Mouse (Mus musculus) hindbrain, embryonic 13.5 days (tissue): ENCODE results near the gene Nav3. TPM values are rescaled to one million over a fixed set of nuclear protein-coding genes. Genes with fewer than 3 reads are reported as not detected.

ENCODE experiments used
- ATAC-seq: fragments of 200-750 bp; cut with Nextera tagmentation; 2 replicates; pipeline ENCODE4 v1.8.0; 2017; ENCODE audit warnings: moderate TSS enrichment; ENCODE audit not compliant: low FRiP score
- H3K27ac ChIP-seq: fragments of 300-500 bp; sonication (generic); 2 replicates; pipeline ENCODE4 v1.5.1; 2015; ENCODE audit warnings: inconsistent platforms, mild to moderate bottlenecking, moderate library complexity
- H3K27me3 ChIP-seq: fragments of 300-500 bp; sonication (generic); 2 replicates; pipeline ENCODE4 v1.6.1; 2015; ENCODE audit warnings: mild to moderate bottlenecking, inconsistent platforms
- H3K36me3 ChIP-seq: fragments of 300-500 bp; sonication (generic); 2 replicates; pipeline ENCODE4 v1.6.1; 2015; ENCODE audit warnings: mild to moderate bottlenecking, inconsistent platforms
- H3K4me1 ChIP-seq: fragments of 300-500 bp; sonication (generic); replicated peaks from 2 replicates; pipeline ENCODE4 v1.6.1; 2015; ENCODE audit warnings: inconsistent platforms
- H3K4me2 ChIP-seq: fragments of 300-500 bp; sonication (generic); 2 replicates; pipeline ENCODE4 v1.6.1; 2015; ENCODE audit warnings: inconsistent platforms, mild to moderate bottlenecking, moderate library complexity
- H3K4me3 ChIP-seq: fragments of 300-500 bp; sonication (generic); 2 replicates; pipeline ENCODE4 v1.5.1; 2015; ENCODE audit warnings: mild to moderate bottlenecking, inconsistent platforms
- H3K9ac ChIP-seq: fragments of 300-500 bp; sonication (generic); 2 replicates; pipeline ENCODE4 v1.6.1; 2015; ENCODE audit warnings: mild to moderate bottlenecking, inconsistent platforms
- H3K9me3 ChIP-seq: fragments of 300-500 bp; sonication (generic); 2 replicates; pipeline ENCODE4 v1.6.1; 2016; ENCODE audit warnings: inconsistent platforms
- WGBS: fragments of 180-500 bp; shearing (Covaris S2); methylation state at CpG from one replicate; pipeline ENCODE4 v1.1.7; 2015; 5-methylcytosine and 5-hydroxymethylcytosine counted together
- polyA plus RNA-seq: library from polyadenylated mRNA; unstranded; fragments of >200 nt; fragmentation: Nextera tagmentation; extraction: Ambion mirVana; gene quantifications from 2 replicates; pipeline ENCODE4 v1.2.1, GENCODE M21; 2015

Gene Nav3
- polyA plus RNA-seq, 1 experiment from 2014 or later = 22.7 TPM

- Histone ChIP-seq H3K36me3 (no peaks in the 10 kb centered on the region), H3K4me1 (0 out of 2 replicates have a peak, but pooled peaks cover 3% of the 10 kb centered on the region), H3K27me3 (no peaks in the 10 kb centered on the region), H3K27ac (peak overlapping the region; percentile 66), H3K9me3 (no peaks in the 10 kb centered on the region), H3K4me2 (no peak overlapping the region), H3K4me3 (no peak overlapping the region), H3K9ac (no peak overlapping the region)
- 69% methylated on average over 17 of the region's 17 CpGs for WGBS
- ATAC-seq = no peak; the same call in 1 of the 2 replicates
Observed at GRCm38 (mm10) chr10:109758921-109759600, 696.9 kb downstream of the Nav3 start.

GRCm38 (mm10) chr10:109746901-109747300 is 709.1 kb downstream of the Nav3 start:
- Histone ChIP-seq H3K4me2 (no peak overlapping the region), H3K27ac (no peak overlapping the region), H3K4me3 (no peak overlapping the region), H3K9ac (no peak overlapping the region), H3K9me3 (peaks cover 13% of the 10 kb centered on the region; the same call in 1 of the 2 replicates), H3K27me3 (no peaks in the 10 kb centered on the region), H3K4me1 (no peaks in the 10 kb centered on the region), H3K36me3 (peaks cover 31% of the 10 kb centered on the region)
- no peak for ATAC-seq
- WGBS = 57% methylated on average over 3 of the region's 3 CpGs

DNA sequence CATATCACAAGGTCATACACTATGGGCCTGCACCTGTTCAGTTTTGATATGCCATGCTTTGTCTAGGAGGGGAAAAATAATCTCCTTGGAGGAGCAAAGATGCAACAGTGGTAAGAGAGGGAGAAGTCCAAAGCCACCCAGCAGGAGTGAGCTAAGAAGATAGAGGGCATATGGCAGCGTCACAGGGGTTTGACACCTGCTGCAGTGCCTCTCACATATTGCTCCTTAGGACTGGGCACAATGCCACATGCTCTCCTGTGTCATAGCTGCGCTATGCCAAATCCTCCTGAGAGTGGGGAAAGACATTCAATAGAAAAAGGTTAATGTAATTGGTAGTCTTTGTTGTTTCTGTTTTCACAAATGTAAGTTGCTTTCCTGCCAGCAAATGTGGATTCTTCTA is 714.3 kb downstream of the Nav3 start:
- Histone ChIP-seq H3K36me3 (peaks cover 27% of the 10 kb centered on the region), H3K4me2 (no peak overlapping the region), H3K4me1 (0 out of 2 replicates have a peak, but pooled peaks cover 4% of the 10 kb centered on the region), H3K9me3 (peaks cover 13% of the 10 kb centered on the region; the same call in 1 of the 2 replicates), H3K9ac (no peak overlapping the region), H3K4me3 (no peak overlapping the region), H3K27ac (no peak overlapping the region), H3K27me3 (no peaks in the 10 kb centered on the region)
- WGBS = 44% methylated on average over 2 of the region's 2 CpGs
- no peak for ATAC-seq

- ATAC-seq = no peak
- Histone ChIP-seq H3K27me3 (no peaks in the 10 kb centered on the region), H3K36me3 (peaks cover 16% of the 10 kb centered on the region), H3K4me3 (no peak overlapping the region), H3K9ac (no peak overlapping the region), H3K9me3 (peaks cover 13% of the 10 kb centered on the region; the same call in 1 of the 2 replicates), H3K4me1 (0 out of 2 replicates have a peak, but pooled peaks cover 4% of the 10 kb centered on the region), H3K27ac (peak overlapping the region; percentile 48; the same call in 1 of the 2 replicates), H3K4me2 (no peak overlapping the region)
- 32% methylated on average over 3 of the region's 3 CpGs for WGBS
Observed at GRCm38 (mm10) chr10:109740326-109740725, 715.7 kb downstream of the Nav3 start.

DNA sequence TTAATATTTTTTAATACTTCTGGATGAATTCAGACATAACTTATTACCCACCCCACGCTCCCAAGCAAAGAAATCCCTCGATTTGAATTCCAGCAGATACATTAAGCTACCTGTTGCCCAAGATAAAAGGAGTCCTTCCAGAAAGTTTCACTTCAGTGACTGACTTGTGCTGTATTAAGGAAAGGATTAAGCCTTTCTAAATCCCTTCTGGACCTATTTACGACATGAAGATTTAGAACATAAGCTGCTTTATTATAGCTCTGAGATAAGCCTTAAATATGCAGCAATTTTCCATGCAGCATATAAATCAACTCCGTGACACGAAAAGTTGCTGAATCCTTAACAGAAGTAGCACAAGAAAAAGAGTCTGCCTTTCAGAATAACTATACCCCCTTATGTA is 732.4 kb downstream of the Nav3 start:
- no peak for ATAC-seq
- Histone ChIP-seq H3K27ac (no peak overlapping the region), H3K4me3 (no peak overlapping the region), H3K36me3 (peaks cover 3% of the 10 kb centered on the region; the same call in 1 of the 2 replicates), H3K9me3 (no peaks in the 10 kb centered on the region), H3K27me3 (no peaks in the 10 kb centered on the region), H3K4me2 (no peak overlapping the region), H3K9ac (no peak overlapping the region), H3K4me1 (no peaks in the 10 kb centered on the region)
- 88% methylated on average over 5 of the region's 5 CpGs for WGBS

DNA sequence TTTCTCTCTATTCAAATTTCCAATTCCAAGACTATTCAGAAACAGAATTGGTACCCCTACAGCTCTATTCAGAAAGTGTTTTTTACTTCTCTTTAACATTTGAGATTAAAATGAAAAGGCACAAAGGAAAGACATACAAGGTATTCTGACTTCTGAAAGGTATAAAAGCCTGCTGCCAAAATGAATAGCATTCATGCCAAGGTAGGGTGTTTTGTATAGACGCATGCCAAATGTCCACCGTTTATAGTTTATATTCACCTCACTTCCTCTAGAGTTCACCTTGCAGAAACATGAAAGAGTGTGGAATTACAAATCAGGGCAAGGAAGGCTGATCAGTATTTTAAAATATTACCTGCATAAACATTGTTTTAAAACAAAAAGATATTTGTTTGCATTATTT is 737.2 kb downstream of the Nav3 start:
- Histone ChIP-seq H3K4me2 (no peak overlapping the region), H3K9me3 (no peaks in the 10 kb centered on the region), H3K9ac (no peak overlapping the region), H3K4me1 (no peaks in the 10 kb centered on the region), H3K27ac (no peak overlapping the region), H3K27me3 (no peaks in the 10 kb centered on the region), H3K36me3 (peaks cover 21% of the 10 kb centered on the region), H3K4me3 (no peak overlapping the region)
- WGBS = 84% methylated on average over 2 of the region's 2 CpGs
- ATAC-seq = no peak

GRCm38 (mm10) chr10:109718390-109718789 is 737.6 kb downstream of the Nav3 start:
- WGBS = 68% methylated on average over 5 of the region's 5 CpGs
- no peak for ATAC-seq
- Histone ChIP-seq H3K4me3 (no peak overlapping the region), H3K36me3 (peaks cover 21% of the 10 kb centered on the region), H3K9ac (no peak overlapping the region), H3K9me3 (no peaks in the 10 kb centered on the region), H3K4me2 (no peak overlapping the region), H3K4me1 (no peaks in the 10 kb centered on the region), H3K27ac (no peak overlapping the region), H3K27me3 (no peaks in the 10 kb centered on the region)

- Histone ChIP-seq H3K27me3 (no peaks in the 10 kb centered on the region), H3K9me3 (no peaks in the 10 kb centered on the region), H3K4me1 (no peaks in the 10 kb centered on the region), H3K4me2 (no peak overlapping the region), H3K27ac (no peak overlapping the region), H3K36me3 (peaks cover 20% of the 10 kb centered on the region), H3K4me3 (no peak overlapping the region), H3K9ac (no peak overlapping the region)
- no peak for ATAC-seq
- WGBS = 37% methylated on average over 5 of the region's 5 CpGs
Observed at GRCm38 (mm10) chr10:109713001-109713400, 743.0 kb downstream of the Nav3 start.

DNA sequence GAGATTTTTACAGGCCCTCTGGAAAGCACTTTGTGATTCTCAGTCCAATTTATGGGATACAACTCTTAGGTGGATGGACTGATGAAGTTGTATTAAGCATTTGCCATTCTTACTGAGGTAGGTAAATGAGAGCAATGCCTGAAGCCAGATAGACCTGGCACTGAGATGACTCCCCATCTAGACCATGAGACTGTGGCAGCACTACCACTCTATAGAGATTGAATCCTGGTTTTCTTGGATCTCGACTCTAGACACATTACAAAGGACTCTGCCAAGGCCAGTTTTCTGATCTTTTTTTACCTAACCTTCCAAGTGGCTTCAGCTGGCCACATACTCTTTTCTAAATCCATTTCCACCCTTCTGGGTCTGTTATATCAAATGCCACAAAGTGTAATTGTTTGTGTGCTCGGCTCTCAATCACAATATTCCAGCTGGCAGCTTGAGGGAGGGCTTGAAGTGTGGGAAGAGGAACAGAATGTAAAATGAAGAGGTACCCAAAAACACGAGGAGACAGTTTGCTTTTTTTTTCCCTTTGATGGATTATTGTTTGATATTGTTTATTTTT is 756.2 kb downstream of the Nav3 start:
- Histone ChIP-seq H3K4me2 (no peak overlapping the region), H3K9me3 (no peaks in the 10 kb centered on the region), H3K27ac (no peak overlapping the region; the same call in 1 of the 2 replicates), H3K4me3 (no peak overlapping the region), H3K27me3 (no peaks in the 10 kb centered on the region), H3K9ac (no peak overlapping the region), H3K4me1 (peaks cover 3% of the 10 kb centered on the region; the same call in 1 of the 2 replicates), H3K36me3 (peaks cover 10% of the 10 kb centered on the region)
- no peak for ATAC-seq
- 62% methylated on average over 3 of the region's 3 CpGs for WGBS

GRCm38 (mm10) chr10:109690564-109690963 is 765.4 kb downstream of the Nav3 start:
- no peak overlapping the region for H3K27ac ChIP-seq
- no peak for ATAC-seq
- H3K36me3 ChIP-seq = peaks cover 4% of the 10 kb centered on the region; the same call in 1 of the 2 replicates
- no peak overlapping the region for H3K4me2 ChIP-seq
- H3K4me1 ChIP-seq = 0 out of 2 replicates have a peak, but pooled peaks cover 2% of the 10 kb centered on the region
- H3K27me3 ChIP-seq = no peaks in the 10 kb centered on the region
- 55% methylated on average over 3 of the region's 3 CpGs for WGBS
- H3K9me3 ChIP-seq = no peaks in the 10 kb centered on the region
- H3K9ac ChIP-seq = no peak overlapping the region
- H3K4me3 ChIP-seq = no peak overlapping the region

DNA sequence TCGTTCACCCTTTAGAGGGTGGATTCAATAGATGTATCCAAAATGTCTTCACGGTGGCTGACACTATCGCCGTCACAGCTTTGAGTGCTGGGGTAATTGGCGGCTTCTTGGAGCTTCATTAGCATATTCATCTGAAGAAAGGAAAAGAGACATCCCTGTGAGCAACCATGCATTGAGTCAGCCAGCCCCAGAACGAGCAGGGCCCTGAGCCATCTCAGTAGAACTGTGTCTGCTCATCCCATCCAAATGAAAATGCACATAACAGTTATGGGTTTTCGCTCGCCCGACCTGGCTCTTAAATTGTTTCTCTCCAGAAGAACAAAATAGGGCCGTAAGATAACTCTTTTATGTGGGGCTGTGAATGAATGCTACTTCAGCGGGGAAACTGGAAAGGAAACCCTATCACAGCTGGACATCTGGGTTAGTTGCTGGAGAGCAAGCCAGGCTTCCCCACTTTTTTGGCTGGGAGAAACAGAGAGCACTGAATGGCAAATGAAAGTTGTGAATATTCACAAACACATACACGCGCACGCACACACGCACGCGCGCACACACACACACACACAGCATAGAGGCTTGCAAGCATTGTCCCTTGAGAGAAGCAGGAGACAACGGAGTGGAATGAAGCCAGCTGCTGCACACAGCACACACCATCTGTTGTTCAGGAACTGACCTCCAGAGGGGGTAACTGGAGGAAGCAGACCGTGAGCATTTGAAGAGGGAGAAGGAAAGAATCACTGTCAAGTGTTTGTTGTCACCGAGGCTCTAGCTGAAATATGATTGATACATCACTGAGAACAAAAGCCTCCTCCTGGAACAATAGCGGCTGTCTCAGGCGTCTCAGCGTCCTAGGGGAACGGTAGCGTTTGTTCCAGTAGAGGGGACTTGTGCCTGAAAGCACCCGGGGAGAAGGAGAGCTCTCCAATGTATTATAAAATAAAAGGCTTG is 771.6 kb downstream of the Nav3 start:
- Histone ChIP-seq H3K4me3 (peak overlapping the region; percentile 29), H3K4me1 (peaks cover 20% of the 10 kb centered on the region), H3K36me3 (peaks cover 9% of the 10 kb centered on the region), H3K9ac (peak overlapping the region; percentile 61), H3K4me2 (peak overlapping the region; percentile 56), H3K27ac (peak overlapping the region; percentile 91), H3K9me3 (no peaks in the 10 kb centered on the region), H3K27me3 (no peaks in the 10 kb centered on the region)
- WGBS = 12% methylated on average over 27 of the region's 27 CpGs
- peak; percentile 97 for ATAC-seq

- no peaks in the 10 kb centered on the region for H3K4me1 ChIP-seq
- H3K9me3 ChIP-seq = no peaks in the 10 kb centered on the region
- H3K36me3 ChIP-seq = no peaks in the 10 kb centered on the region
- no peak overlapping the region for H3K27ac ChIP-seq
- H3K4me3 ChIP-seq = no peak overlapping the region
- no peak overlapping the region for H3K4me2 ChIP-seq
- no peaks in the 10 kb centered on the region for H3K27me3 ChIP-seq
- no peak for ATAC-seq
- H3K9ac ChIP-seq = no peak overlapping the region
- 87% methylated on average over 2 of the region's 2 CpGs for WGBS
Observed at GRCm38 (mm10) chr10:109672896-109673295, 783.1 kb downstream of the Nav3 start.
